Mouse (Mus musculus): ENCODE measurements around the gene Got1. TPM values are rescaled to one million over a fixed set of nuclear protein-coding genes. Genes with fewer than 3 reads are reported as not detected.

Gene Got1
- polyA plus RNA-seq, 1 experiment from 2014 or later, result 161 TPM

DNA sequence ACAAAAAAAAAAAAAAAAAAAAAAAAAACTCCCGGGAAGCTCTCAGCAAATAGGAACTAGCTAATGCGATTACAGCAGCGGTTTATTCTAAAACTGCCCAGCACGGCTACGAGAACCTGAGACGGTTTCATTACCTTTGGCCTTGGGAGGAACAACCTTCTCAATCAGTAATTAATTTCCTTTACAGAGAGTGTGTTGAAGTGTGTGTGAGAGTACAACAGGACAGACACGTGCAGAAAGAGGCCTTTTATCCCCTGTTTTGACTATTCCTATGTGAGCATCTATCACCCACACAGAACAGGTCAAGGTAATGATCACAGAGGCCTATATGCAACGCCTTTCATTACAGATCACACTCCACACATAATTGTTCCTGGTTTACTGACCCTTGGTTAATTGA, 3.0 kb downstream of the Got1 start:
- 50% methylated on average over 8 of the region's 8 CpGs for WGBS
- peaks cover 10% of the 10 kb centered on the region for H3K36me3 ChIP-seq
- H3K4me1 ChIP-seq, result peaks cover 63% of the 10 kb centered on the region
- H3K9ac ChIP-seq, result peak overlapping the region; percentile 61; the same call in 1 of the 2 replicates
- H3K9me3 ChIP-seq, result no peaks in the 10 kb centered on the region
- ATAC-seq (ENCODE audit: extremely low read depth, insufficient number of reproducible peaks, low FRiP score, low TSS enrichment), result no peak
- H3K4me3 ChIP-seq, result peak overlapping the region; percentile 20; the same call in 1 of the 2 replicates
- no peaks in the 10 kb centered on the region for H3K27me3 ChIP-seq (replicated peaks)
- H3K27ac ChIP-seq (replicated peaks), result peak overlapping the region; percentile 71; the same call in 1 of the 2 replicates
- H3K4me2 ChIP-seq, result peak overlapping the region; percentile 77

DNA sequence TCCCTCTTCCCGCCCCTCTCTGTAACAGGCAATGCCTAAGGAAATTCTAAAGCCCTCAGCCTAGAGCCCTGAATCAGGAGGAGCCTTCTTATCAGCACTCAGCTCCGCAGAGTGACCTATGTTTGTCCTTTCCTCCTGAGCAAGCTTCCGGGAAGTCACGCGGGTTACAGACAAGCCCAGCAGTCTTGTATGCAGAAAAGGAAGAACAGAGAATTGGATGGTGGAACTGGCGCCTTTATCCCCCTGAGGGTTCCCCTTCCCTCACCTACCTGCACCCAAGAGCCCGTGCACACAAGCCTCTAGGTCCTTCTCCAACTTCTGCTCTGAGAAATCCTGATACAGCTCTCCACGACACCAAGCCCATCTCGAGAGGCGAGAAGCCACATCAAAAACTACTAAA, 4.0 kb downstream of the Got1 start:
- H3K9me3 ChIP-seq, result no peaks in the 10 kb centered on the region
- 24% methylated on average over 9 of the region's 10 CpGs for WGBS
- no peaks in the 10 kb centered on the region for H3K27me3 ChIP-seq (replicated peaks)
- H3K4me3 ChIP-seq, result peak overlapping the region; percentile 27
- ATAC-seq (ENCODE audit: extremely low read depth, insufficient number of reproducible peaks, low FRiP score, low TSS enrichment), result no peak
- peak overlapping the region; percentile 77 for H3K4me2 ChIP-seq
- peaks cover 67% of the 10 kb centered on the region for H3K4me1 ChIP-seq
- H3K27ac ChIP-seq (replicated peaks), result peak overlapping the region; percentile 71
- peak overlapping the region; percentile 61 for H3K9ac ChIP-seq
- H3K36me3 ChIP-seq, result peaks cover 15% of the 10 kb centered on the region

DNA sequence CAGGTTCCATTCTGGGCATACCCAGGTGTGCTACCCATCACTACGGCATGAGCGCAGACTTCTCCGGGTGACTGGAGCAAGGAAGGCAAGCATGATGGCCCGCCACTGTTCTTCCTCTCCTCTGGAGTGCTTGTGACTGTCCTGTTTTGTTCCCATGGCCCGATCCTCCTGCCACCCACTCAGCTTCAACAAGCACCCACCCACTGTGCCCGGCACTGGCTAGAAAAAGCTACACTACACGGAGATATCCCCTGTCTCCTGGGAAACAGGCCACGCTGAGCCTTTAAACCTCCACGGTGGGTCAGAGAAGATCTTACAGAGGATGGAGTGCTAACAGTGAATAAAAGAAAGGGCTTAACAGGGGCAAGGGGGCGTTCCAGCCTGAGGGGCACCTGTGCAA, 5.2 kb downstream of the Got1 start:
- Histone ChIP-seq H3K27ac (replicated peaks) (no peak overlapping the region), H3K36me3 (peaks cover 27% of the 10 kb centered on the region), H3K9ac (no peak overlapping the region), H3K4me1 (peaks cover 61% of the 10 kb centered on the region), H3K9me3 (no peaks in the 10 kb centered on the region), H3K27me3 (replicated peaks) (no peaks in the 10 kb centered on the region), H3K4me2 (no peak overlapping the region), H3K4me3 (no peak overlapping the region)
- 80% methylated on average over 10 of the region's 10 CpGs for whole genome bisulfite sequencing
- no peak for ATAC-seq (ENCODE audit: extremely low read depth, insufficient number of reproducible peaks, low FRiP score, low TSS enrichment)

DNA sequence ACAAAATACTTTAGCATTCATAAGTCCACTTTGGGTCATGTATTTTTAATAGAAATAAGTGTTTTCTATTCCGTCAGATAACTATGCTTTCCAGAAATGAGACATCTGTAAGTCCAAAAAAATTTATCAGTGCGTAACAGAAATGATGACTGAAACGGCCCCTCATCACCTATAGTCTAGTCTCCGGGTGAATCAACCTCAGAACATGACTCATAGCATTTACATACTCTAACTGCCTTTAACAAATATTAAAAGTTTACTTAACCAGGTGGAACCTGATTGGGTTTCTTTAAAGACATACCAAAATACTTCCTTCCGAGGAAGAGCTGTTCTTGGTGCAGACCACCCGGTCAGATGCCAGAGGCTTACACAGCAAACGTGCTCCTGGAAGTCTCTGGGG, 6.1 kb downstream of the Got1 start:
- Histone ChIP-seq H3K9ac (no peak overlapping the region), H3K27ac (replicated peaks) (no peak overlapping the region), H3K36me3 (peaks cover 36% of the 10 kb centered on the region), H3K9me3 (no peaks in the 10 kb centered on the region), H3K4me2 (no peak overlapping the region), H3K4me1 (peaks cover 56% of the 10 kb centered on the region), H3K27me3 (replicated peaks) (no peaks in the 10 kb centered on the region), H3K4me3 (no peak overlapping the region)
- WGBS, result 78% methylated on average over 7 of the region's 7 CpGs
- no peak for ATAC-seq (ENCODE audit: extremely low read depth, insufficient number of reproducible peaks, low FRiP score, low TSS enrichment)

DNA sequence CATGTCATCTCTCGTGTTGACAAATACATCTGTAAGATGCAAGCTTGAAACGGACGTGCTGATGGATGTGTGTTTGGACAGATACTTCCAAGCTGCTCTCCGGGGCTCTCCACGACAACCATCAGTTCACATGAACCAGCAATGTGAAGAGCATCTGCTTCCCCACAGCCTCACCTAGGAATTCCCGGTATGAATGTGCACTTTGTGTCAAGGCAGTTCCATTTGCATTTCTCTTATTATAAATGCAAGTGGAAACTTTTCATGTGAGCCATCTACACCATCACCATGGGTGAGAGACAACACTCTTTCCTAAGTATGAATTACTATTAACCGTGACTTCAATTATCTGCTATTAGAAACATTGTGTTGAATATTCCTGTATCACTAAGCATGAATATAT, 6.6 kb downstream of the Got1 start:
- H3K4me1 ChIP-seq, result peaks cover 54% of the 10 kb centered on the region
- 77% methylated on average over 7 of the region's 7 CpGs for WGBS
- no peaks in the 10 kb centered on the region for H3K27me3 ChIP-seq (replicated peaks)
- H3K4me2 ChIP-seq, result no peak overlapping the region
- no peak overlapping the region for H3K27ac ChIP-seq (replicated peaks)
- peaks cover 41% of the 10 kb centered on the region for H3K36me3 ChIP-seq
- H3K9me3 ChIP-seq, result no peaks in the 10 kb centered on the region
- ATAC-seq (ENCODE audit: extremely low read depth, insufficient number of reproducible peaks, low FRiP score, low TSS enrichment), result no peak
- no peak overlapping the region for H3K9ac ChIP-seq
- no peak overlapping the region for H3K4me3 ChIP-seq

DNA sequence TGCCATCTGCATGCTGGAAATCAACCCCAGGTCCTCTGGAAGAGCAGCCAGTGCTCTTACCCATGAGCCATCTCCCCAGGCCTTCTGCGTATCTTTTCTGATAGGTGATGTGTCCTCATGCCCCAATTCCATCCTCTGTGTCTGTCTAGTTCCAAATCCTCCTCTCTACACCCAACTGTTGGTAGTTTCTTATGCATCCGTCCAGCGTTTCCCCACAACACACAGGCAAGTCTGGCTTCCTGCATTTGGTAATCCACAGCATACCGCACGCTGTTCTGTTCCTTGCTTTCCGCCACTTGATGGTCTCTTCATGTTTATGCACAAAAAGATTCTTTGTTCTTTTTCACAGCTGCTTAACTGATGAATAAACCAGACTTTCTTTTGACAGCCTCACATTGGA, 7.1 kb downstream of the Got1 start:
- no peak overlapping the region for H3K27ac ChIP-seq (replicated peaks)
- no peak for ATAC-seq (ENCODE audit: extremely low read depth, insufficient number of reproducible peaks, low FRiP score, low TSS enrichment)

DNA sequence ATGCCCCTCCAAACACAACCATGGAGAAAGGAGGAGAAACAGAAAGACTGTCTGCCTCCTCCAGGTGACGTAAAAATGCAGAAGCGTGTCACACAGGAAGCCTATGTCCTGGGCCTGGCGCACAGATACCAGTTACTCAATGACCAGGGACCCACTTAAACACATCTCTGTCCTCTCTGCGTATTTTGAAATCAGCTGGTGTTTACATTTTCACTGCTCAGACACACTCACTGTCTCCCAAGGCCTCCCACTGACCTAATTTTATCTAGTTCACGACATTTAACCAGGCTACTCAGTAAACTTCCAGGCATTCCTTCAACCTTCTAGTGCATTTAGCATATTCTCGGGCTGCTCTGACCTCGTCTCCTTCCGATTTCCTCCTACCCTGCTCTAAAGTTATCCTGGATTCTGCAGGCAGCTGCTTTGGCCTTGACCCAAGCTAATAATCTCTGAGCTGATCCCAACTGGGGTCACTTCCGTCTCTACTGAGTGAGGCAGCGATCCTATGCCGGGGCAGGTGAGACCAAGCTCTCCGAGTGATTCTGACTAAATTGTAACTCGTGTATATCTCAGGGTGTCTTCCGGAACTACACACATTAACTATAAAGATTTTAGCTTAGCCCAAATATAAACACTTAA, 7.9 kb downstream of the Got1 start:
- 63% methylated on average over 14 of the region's 14 CpGs for WGBS
- no peaks in the 10 kb centered on the region for H3K9me3 ChIP-seq
- H3K4me1 ChIP-seq, result peaks cover 41% of the 10 kb centered on the region
- H3K4me3 ChIP-seq, result no peak overlapping the region
- no peak overlapping the region for H3K27ac ChIP-seq (replicated peaks)
- no peaks in the 10 kb centered on the region for H3K27me3 ChIP-seq (replicated peaks)
- H3K36me3 ChIP-seq, result peaks cover 54% of the 10 kb centered on the region
- no peak for ATAC-seq (ENCODE audit: extremely low read depth, insufficient number of reproducible peaks, low FRiP score, low TSS enrichment)
- H3K4me2 ChIP-seq, result no peak overlapping the region
- H3K9ac ChIP-seq, result 0 out of 2 replicates have a peak overlapping the region, but pooled peaks have one; percentile 24

More for the DNA sequence above, 7.1 kb downstream of the Got1 start:
- Histone ChIP-seq H3K9me3 (no peaks in the 10 kb centered on the region), H3K4me3 (no peak overlapping the region), H3K4me1 (peaks cover 49% of the 10 kb centered on the region), H3K9ac (no peak overlapping the region), H3K36me3 (peaks cover 46% of the 10 kb centered on the region), H3K27me3 (replicated peaks) (no peaks in the 10 kb centered on the region), H3K4me2 (no peak overlapping the region)
- 88% methylated on average over 6 of the region's 6 CpGs for WGBS

DNA sequence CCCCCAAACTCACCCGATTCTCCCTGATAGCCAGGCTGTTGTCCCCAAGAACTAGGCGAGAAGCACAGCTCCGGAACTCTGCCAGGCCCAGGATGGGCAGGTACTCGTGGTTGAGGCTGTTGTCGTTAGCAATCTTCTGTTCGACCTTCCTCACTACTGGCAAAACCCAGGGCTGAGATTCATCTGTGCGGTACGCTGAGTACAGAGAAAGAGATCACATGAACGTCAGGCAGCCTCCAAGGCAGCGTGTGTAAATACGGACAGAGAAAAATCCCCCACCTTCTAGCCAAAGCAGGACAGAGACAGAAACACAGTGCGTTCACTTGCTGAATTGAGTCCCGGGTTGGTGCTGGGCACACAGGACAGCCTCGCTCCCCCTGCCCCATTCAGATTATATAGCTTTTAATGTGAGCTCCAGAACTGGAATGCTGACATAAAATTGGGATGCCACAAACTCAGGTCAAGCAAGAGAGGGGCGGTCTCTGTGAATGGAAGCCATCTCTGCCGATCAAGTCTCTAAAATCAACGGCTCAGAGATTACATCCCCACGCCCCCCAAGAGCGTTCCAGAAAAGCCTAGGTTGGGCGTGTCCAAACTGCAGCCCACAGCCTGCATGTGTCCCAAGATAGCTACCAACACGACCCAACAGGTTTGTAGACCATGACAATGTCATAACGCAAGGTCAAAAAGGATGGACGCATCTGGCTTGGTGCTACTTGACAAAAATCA, 8.6 kb downstream of the Got1 start:
- Histone ChIP-seq H3K4me2 (no peak overlapping the region), H3K9me3 (no peaks in the 10 kb centered on the region), H3K9ac (no peak overlapping the region), H3K36me3 (peaks cover 60% of the 10 kb centered on the region), H3K27me3 (replicated peaks) (no peaks in the 10 kb centered on the region), H3K4me3 (no peak overlapping the region), H3K4me1 (peaks cover 34% of the 10 kb centered on the region), H3K27ac (replicated peaks) (no peak overlapping the region)
- no peak for ATAC-seq (ENCODE audit: extremely low read depth, insufficient number of reproducible peaks, low FRiP score, low TSS enrichment)
- 90% methylated on average over 23 of the region's 23 CpGs for WGBS

DNA sequence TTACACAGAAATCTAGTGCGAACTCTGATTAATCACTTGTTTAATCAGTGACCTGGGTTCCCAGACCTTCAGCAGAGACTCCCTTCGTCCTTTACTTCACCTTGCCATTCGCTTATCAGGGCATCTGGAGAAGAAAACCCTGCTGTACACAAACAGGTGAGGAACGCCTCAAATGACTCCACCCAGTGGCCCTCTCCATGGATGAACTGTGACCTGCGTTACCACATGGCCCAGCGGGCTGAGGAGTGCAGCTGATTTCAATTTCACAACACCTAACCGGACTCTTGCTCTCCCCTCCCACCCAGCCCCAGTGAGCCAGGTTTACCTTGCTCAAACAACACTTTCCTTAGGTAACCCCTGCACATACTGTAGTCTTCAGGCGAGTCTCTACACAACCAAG, 10.5 kb downstream of the Got1 start:
- Histone ChIP-seq H3K27me3 (replicated peaks) (no peaks in the 10 kb centered on the region), H3K27ac (replicated peaks) (no peak overlapping the region), H3K9ac (no peak overlapping the region), H3K9me3 (no peaks in the 10 kb centered on the region), H3K4me2 (no peak overlapping the region), H3K4me1 (peaks cover 17% of the 10 kb centered on the region), H3K36me3 (peaks cover 80% of the 10 kb centered on the region), H3K4me3 (no peak overlapping the region)
- 87% methylated on average over 8 of the region's 8 CpGs for WGBS
- ATAC-seq (ENCODE audit: extremely low read depth, insufficient number of reproducible peaks, low FRiP score, low TSS enrichment), result no peak

DNA sequence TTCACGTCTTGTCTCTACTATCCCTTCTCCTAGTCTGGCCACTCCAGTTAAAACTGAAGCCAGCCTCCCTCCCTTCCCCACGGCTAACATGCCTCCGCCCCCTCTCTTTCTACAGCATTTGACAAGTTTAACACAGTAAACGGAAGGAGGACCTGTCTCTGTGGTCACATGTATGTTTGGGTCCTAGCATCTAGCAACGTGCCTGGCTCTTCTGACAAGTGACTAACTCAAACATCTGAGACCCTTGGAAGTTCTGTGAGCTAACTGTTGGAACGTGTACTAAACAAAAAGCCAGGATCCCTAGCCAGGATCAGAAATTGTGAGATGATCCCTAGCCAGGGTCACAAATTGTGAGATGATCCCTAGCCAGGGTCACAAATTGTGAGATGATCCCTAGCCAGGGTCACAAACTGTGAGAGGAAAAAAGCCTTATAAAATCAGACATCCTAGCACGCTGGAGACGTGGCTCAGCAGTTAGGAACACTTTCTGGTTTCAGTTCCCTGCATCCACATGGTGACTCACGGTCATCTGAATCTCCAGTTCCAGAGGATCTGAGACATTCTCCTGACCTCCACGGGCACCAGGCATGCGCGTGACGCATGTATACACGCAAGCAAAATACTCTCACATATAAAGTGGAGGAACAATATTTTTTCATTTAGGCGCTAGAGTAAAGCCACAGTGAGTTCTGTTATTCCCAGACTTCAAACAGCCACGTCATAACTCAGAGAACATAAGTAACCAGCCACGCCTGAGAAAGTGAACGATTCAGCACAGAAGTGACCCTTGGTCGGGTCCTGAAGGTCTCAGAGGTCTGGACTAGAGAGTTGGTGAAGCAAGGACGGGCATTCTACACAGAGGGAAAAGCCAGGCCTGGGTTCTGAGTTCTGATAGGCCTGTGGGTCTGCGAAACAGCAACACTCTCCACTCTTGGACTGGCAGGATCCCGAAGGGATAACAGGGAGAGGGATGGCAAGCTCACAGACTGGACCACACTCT, 12.5 kb downstream of the Got1 start:
- WGBS, result 78% methylated on average over 22 of the region's 22 CpGs

More for the DNA sequence above, 12.5 kb downstream of the Got1 start:
- ATAC-seq (ENCODE audit: extremely low read depth, insufficient number of reproducible peaks, low FRiP score, low TSS enrichment), result no peak
- no peak overlapping the region for H3K9ac ChIP-seq
- H3K36me3 ChIP-seq, result peaks cover 89% of the 10 kb centered on the region
- H3K27ac ChIP-seq (replicated peaks), result no peak overlapping the region
- H3K4me1 ChIP-seq, result peaks cover 14% of the 10 kb centered on the region
- no peak overlapping the region for H3K4me2 ChIP-seq
- no peaks in the 10 kb centered on the region for H3K9me3 ChIP-seq
- H3K27me3 ChIP-seq (replicated peaks), result no peaks in the 10 kb centered on the region
- no peak overlapping the region for H3K4me3 ChIP-seq

All from heart, embryonic 13.5 days (tissue).